Mouse (Mus musculus) hindbrain, postnatal 0 days (tissue): ENCODE data around the gene Trpv5. TPM values are rescaled to one million over a fixed set of nuclear protein-coding genes. Genes with fewer than 3 reads are reported as not detected.

Experiments
- ATAC-seq: fragments of 200-750 bp; cut with Nextera tagmentation; 2 replicates; pipeline ENCODE4 v1.8.0; 2017; ENCODE audit warnings: mild to moderate bottlenecking, moderate TSS enrichment, moderate library complexity
- DNase-seq: peaks from one replicate; pipeline ENCODE4 v3.0.0-alpha.2; 2015; ENCODE audit warnings: low spot score
- H3K27ac ChIP-seq: fragments of 300-500 bp; sonication (generic); 2 replicates; pipeline ENCODE4 v1.5.1; 2014; ENCODE audit warnings: mild to moderate bottlenecking
- H3K27me3 ChIP-seq: fragments of 300-500 bp; sonication (generic); 2 replicates; pipeline ENCODE4 v1.6.1; 2014; ENCODE audit warnings: low read length, mixed read lengths; ENCODE audit not compliant: insufficient read depth
- H3K36me3 ChIP-seq: fragments of 300-500 bp; sonication (generic); 2 replicates; pipeline ENCODE4 v1.6.1; 2014; ENCODE audit warnings: low read length, mixed read lengths; ENCODE audit not compliant: insufficient read depth
- H3K4me1 ChIP-seq: fragments of 300-500 bp; sonication (generic); 2 replicates; pipeline ENCODE4 v1.6.1; 2014; ENCODE audit warnings: antibody characterized with exemption, low read length, mixed read lengths; ENCODE audit not compliant: insufficient read depth
- H3K4me2 ChIP-seq: fragments of 300-500 bp; sonication (generic); 2 replicates; pipeline ENCODE4 v1.6.1; 2014; ENCODE audit warnings: low read depth, mild to moderate bottlenecking, low read length, moderate library complexity, mixed read lengths
- H3K4me3 ChIP-seq: fragments of 300-500 bp; sonication (generic); 2 replicates; pipeline ENCODE4 v1.5.1; 2014; ENCODE audit warnings: low read length
- H3K9ac ChIP-seq: fragments of 300-500 bp; sonication (generic); replicated peaks from 2 replicates; pipeline ENCODE4 v1.6.1; 2014; ENCODE audit warnings: mild to moderate bottlenecking, low read length, moderate library complexity, mixed read lengths
- H3K9me3 ChIP-seq: fragments of 300-500 bp; sonication (generic); 2 replicates; pipeline ENCODE4 v1.6.1; 2016; ENCODE audit warnings: low read length, mixed read lengths
- CTCF ChIP-seq: IDR thresholded peaks from 2 replicates; pipeline ENCODE4 v1.5.1; 2016; ENCODE audit warnings: antibody characterized with exemption, control low read depth, low read depth
- WGBS: fragments of 180-500 bp; shearing (Covaris S2); extraction: QIAGEN DNeasy Blood & Tissue Kit; methylation state at CpG from one replicate; pipeline ENCODE4 v1.1.7; 2014; 5-methylcytosine and 5-hydroxymethylcytosine counted together
- polyA plus RNA-seq: library from polyadenylated mRNA; unstranded; fragments of >200 nt; fragmentation: Nextera tagmentation; extraction: Ambion mirVana; gene quantifications from 2 replicates; pipeline ENCODE4 v1.2.1, GENCODE M21; 2015
- total RNA-seq: library from RNA; depleted of rRNA; stranded (reverse); fragments of >200 nt; gene quantifications from 2 replicates; pipeline ENCODE4 v1.2.3, GENCODE M21; 2014

The Trpv5 gene
- total and polyA plus RNA-seq, 2 experiments from 2014 or later: not detected

DNA sequence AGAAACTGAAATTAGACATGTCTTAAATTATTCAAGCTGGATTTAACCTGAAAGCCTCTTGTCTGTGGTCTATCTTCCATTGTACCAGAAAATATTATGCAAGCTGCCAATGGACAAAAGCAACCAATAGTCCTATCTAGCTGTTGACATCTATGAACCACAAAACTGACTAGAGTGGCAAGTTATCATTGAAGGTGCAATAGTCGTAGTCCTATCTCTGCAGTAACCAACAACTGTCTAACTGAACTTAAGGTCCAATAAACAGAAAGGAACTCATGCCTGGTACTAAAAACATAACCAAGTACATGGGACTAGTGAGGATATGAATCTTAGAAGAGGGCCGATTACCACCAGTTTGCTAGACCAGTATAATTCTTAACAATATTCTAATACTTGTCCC lies 4.0 kb downstream of the Trpv5 start:
- no peak for DNase-seq
- no peaks in the 10 kb centered on the region for H3K36me3 ChIP-seq
- no peak overlapping the region for H3K4me2 ChIP-seq
- H3K4me1 ChIP-seq: no peaks in the 10 kb centered on the region
- TF ChIP-seq CTCF: no peak
- no peak overlapping the region for H3K4me3 ChIP-seq
- no peaks in the 10 kb centered on the region for H3K27me3 ChIP-seq
- no peaks in the 10 kb centered on the region for H3K9me3 ChIP-seq
- 91% methylated on average over 2 of the region's 2 CpGs for WGBS
- ATAC-seq: no peak
- no peak overlapping the region for H3K27ac ChIP-seq
- no peak overlapping the region for H3K9ac ChIP-seq

DNA sequence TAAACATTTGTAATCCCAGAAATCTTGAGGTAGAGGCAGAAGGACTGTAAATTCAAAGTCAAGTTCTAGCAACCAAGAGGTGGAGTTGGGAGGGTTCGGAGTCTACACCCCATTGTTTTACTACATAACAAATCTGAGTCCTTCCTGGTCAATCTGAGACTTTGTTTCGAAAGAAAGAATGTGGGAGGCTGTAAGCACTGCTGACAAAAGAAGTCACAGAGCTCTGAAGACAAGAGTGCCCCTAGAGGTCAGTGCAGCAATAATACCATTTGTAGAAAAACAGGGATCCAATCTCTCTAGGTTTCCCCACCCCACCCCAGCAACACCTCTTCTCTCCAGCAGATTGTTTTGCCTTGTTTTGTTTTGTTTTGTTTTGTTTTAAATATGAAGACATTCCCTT lies 18.2 kb downstream of the Trpv5 start:
- no peak overlapping the region for H3K27ac ChIP-seq
- TF ChIP-seq CTCF: peak; percentile 41
- no peak for DNase-seq
- no peaks in the 10 kb centered on the region for H3K27me3 ChIP-seq
- H3K9me3 ChIP-seq: no peaks in the 10 kb centered on the region
- H3K9ac ChIP-seq: no peak overlapping the region
- no peak overlapping the region for H3K4me2 ChIP-seq
- WGBS: 35% methylated on average over 2 of the region's 2 CpGs
- no peaks in the 10 kb centered on the region for H3K4me1 ChIP-seq
- H3K4me3 ChIP-seq: no peak overlapping the region
- no peak for ATAC-seq
- no peaks in the 10 kb centered on the region for H3K36me3 ChIP-seq

- WGBS: 84% methylated on average over 1 of the region's 1 CpGs
- H3K4me2 ChIP-seq: no peak overlapping the region
- ATAC-seq: no peak
These were observed 22.1 kb downstream of the Trpv5 start for GRCm38 (mm10) chr6:41658487-41658886.

DNA sequence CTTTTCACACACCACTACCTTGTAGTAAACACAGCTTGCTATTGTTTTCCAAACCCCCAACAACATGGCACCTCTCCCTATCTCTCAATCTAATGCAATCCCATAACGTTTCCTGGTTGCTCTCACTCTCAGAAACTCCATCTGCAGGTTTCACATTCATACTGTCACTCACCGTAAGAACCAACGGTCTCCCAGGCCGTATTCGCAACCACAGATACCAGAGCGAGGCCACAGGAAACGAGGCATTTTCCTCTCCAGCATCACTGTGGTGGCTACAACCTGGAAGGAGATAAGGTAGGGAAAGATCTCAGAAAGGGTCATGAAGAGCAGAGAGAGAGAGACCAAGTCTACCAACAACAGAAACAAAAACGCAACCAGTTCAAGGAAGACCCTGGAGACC lies 25.9 kb downstream of the Trpv5 start:
- Histone ChIP-seq H3K4me2 (no peak overlapping the region), H3K4me3 (no peak overlapping the region), H3K27me3 (no peaks in the 10 kb centered on the region), H3K36me3 (no peaks in the 10 kb centered on the region), H3K9me3 (no peaks in the 10 kb centered on the region), H3K9ac (no peak overlapping the region), H3K27ac (no peak overlapping the region), H3K4me1 (no peaks in the 10 kb centered on the region)
- ATAC-seq: no peak
- DNase-seq: no peak
- WGBS: 86% methylated on average over 8 of the region's 8 CpGs
- TF ChIP-seq CTCF: no peak

More at GRCm38 (mm10) chr6:41658487-41658886, 22.1 kb downstream of the Trpv5 start:
- Histone ChIP-seq H3K27me3 (no peaks in the 10 kb centered on the region), H3K9me3 (no peaks in the 10 kb centered on the region), H3K27ac (no peak overlapping the region), H3K36me3 (no peaks in the 10 kb centered on the region), H3K4me3 (no peak overlapping the region), H3K9ac (no peak overlapping the region), H3K4me1 (no peaks in the 10 kb centered on the region)
- DNase-seq: no peak
- TF ChIP-seq CTCF: no peak

- Histone ChIP-seq H3K27me3 (no peaks in the 10 kb centered on the region), H3K36me3 (no peaks in the 10 kb centered on the region), H3K4me2 (no peak overlapping the region), H3K9me3 (no peaks in the 10 kb centered on the region), H3K4me1 (no peaks in the 10 kb centered on the region), H3K27ac (no peak overlapping the region), H3K9ac (no peak overlapping the region), H3K4me3 (no peak overlapping the region)
- 94% methylated on average over 5 of the region's 5 CpGs for WGBS
- DNase-seq (no peak), ATAC-seq (no peak)
- no peak for TF ChIP-seq CTCF
These were observed 27.4 kb downstream of the Trpv5 start for GRCm38 (mm10) chr6:41653173-41653572.

GRCm38 (mm10) chr6:41646672-41647071 lies 33.9 kb downstream of the Trpv5 start:
- Histone ChIP-seq H3K4me1 (no peaks in the 10 kb centered on the region), H3K9ac (no peak overlapping the region), H3K27ac (no peak overlapping the region), H3K27me3 (no peaks in the 10 kb centered on the region), H3K4me3 (no peak overlapping the region), H3K4me2 (no peak overlapping the region), H3K36me3 (no peaks in the 10 kb centered on the region), H3K9me3 (no peaks in the 10 kb centered on the region)
- DNase-seq: no peak
- ATAC-seq: no peak
- TF ChIP-seq CTCF: no peak

- DNase-seq: no peak
- H3K4me3 ChIP-seq: no peak overlapping the region
- no peaks in the 10 kb centered on the region for H3K4me1 ChIP-seq
- no peaks in the 10 kb centered on the region for H3K9me3 ChIP-seq
- ATAC-seq: no peak
- H3K4me2 ChIP-seq: no peak overlapping the region
- H3K9ac ChIP-seq: no peak overlapping the region
- no peak overlapping the region for H3K27ac ChIP-seq
- H3K36me3 ChIP-seq: no peaks in the 10 kb centered on the region
- WGBS: 79% methylated on average over 3 of the region's 3 CpGs
- no peaks in the 10 kb centered on the region for H3K27me3 ChIP-seq
- no peak for TF ChIP-seq CTCF
These were observed 34.3 kb downstream of the Trpv5 start for GRCm38 (mm10) chr6:41646220-41646619.

- no peak for ATAC-seq
- Histone ChIP-seq H3K9me3 (no peaks in the 10 kb centered on the region), H3K9ac (no peak overlapping the region)
These were observed 37.3 kb downstream of the Trpv5 start for GRCm38 (mm10) chr6:41643227-41643626.

More at GRCm38 (mm10) chr6:41643227-41643626, 37.3 kb downstream of the Trpv5 start:
- no peaks in the 10 kb centered on the region for H3K4me1 ChIP-seq
- H3K27me3 ChIP-seq: no peaks in the 10 kb centered on the region
- no peak for TF ChIP-seq CTCF
- no peak overlapping the region for H3K4me2 ChIP-seq
- H3K36me3 ChIP-seq: no peaks in the 10 kb centered on the region
- no peak overlapping the region for H3K4me3 ChIP-seq
- no peak overlapping the region for H3K27ac ChIP-seq
- 90% methylated on average over 3 of the region's 3 CpGs for WGBS
- DNase-seq: no peak
